Mouse (Mus musculus) neural tube, embryonic 10.5 days (tissue): ENCODE results near the gene Tbxas1.
A peak's percentile ranks its signal among the peaks of the same experiment; 100 is the strongest.

ENCODE experiments used
- DNase-seq: peaks from one replicate; pipeline ENCODE4 v3.0.0-alpha.2; 2017; ENCODE audit warnings: low spot score; ENCODE audit errors: extremely low spot score

Gene Tbxas1

GRCm38 (mm10) chr6:39050836-39051235 lies 175.6 kb downstream of the Tbxas1 start:
- DNase-seq: no peak

- DNase-seq: no peak
Observed at GRCm38 (mm10) chr6:39051799-39052556, 176.8 kb downstream of the Tbxas1 start.

- DNase-seq: no peak
Observed at GRCm38 (mm10) chr6:39052636-39053035, 177.4 kb downstream of the Tbxas1 start.

- DNase-seq: no peak
Observed at GRCm38 (mm10) chr6:39054206-39054864, 179.1 kb downstream of the Tbxas1 start.

GRCm38 (mm10) chr6:39054878-39055508 lies 179.8 kb downstream of the Tbxas1 start:
- DNase-seq: no peak

DNA sequence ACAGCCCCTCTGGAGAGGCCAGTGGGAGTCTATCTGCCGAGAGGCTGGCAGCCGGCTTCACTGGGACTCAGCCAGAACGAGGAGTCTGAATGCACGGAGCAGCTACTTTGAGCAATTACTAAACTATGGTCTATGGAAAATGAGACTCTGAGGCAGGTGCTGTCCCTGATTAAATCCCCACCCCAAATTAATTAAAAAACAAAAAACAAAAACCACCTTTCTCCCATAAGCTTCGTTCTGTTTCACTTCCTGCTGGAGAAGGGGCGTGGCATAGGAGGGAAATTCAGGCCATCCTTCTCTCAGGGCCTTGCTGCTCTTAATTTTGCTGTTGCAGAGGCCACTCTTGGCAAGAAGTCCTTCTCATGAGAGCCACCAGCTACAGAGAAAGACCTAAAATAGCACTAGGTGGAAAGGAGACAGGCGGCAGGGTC lies 180.6 kb downstream of the Tbxas1 start:
- DNase-seq: no peak

DNA sequence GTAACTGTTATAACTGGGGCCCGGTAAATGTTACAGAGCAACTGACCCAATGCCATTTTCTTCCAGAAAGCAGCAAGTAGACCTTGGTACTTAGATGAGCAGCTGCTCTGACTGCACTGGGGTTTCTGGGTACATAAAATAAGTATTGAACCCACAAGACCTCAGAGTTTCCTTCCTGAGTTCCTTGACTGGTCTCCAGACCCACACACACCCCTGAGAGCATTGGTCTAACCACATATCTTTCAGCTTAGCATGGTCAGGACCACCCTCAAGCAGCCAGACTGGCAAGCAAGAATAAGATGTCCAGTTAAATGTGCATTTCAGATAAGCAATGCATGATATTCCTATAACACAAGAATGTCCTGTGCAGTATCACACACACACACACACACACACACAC lies 182.0 kb downstream of the Tbxas1 start:
- DNase-seq: no peak

DNA sequence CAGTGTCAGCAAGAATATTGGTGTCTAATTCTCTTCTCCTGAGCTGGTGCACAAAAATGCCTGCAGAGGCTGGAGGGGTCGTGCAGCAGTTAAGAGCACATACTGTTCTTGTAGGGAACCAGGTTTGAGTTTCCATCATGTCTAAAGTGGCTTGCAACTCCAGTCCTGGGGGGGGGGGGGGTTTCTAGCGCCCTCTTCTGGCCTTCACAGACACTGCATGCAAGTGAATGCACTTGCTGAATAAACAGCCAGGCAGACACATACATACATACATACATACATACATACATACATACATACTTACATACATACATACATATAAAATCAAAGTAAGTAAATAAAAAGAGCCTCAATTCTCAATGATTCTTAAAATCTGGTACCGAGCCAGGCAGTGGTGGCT lies 183.2 kb downstream of the Tbxas1 start:
- DNase-seq: peak; percentile 38

- DNase-seq: no peak
Observed at GRCm38 (mm10) chr6:39058936-39059335, 183.7 kb downstream of the Tbxas1 start.

GRCm38 (mm10) chr6:39059547-39060497 lies 184.6 kb downstream of the Tbxas1 start:
- no peak for DNase-seq

DNA sequence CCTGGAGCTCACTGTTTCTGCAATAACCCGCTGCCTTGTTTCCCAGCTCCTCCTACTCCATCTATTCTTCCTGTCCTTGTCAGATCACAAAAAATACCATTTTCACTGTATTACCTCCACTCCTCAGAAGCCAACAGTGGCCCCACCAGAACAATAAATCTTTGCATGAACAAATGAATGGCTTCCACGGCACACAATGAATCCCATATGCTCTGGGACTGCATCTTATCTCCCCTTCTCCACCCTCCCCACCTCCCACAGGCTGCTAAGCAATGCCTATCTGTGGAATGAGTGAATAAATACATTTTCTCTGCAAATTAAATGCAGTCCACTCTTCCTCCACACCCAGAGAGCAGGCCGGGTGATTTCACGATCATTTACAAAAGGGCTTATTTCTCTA lies 186.0 kb downstream of the Tbxas1 start:
- no peak for DNase-seq

DNA sequence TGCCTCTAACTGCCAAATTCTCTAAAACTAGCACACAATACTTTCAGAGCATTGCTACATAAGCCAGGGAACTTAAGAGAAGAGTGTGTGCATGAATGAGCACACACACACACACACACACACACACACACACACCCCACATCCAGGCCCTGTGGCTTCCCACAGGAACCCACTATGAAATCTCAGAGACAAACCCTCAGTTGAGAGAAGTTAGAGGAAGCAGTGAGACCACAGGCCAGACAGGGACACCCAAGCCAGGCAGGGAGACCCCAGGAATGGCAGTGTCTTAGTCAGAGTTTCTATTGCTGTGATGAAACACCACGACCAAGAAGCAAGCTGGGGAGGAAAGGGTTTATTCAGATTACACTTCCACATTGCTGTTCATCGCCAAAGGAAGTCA lies 188.3 kb downstream of the Tbxas1 start:
- DNase-seq: no peak

GRCm38 (mm10) chr6:39066935-39067578 lies 191.9 kb downstream of the Tbxas1 start:
- DNase-seq: peak; percentile 82

DNA sequence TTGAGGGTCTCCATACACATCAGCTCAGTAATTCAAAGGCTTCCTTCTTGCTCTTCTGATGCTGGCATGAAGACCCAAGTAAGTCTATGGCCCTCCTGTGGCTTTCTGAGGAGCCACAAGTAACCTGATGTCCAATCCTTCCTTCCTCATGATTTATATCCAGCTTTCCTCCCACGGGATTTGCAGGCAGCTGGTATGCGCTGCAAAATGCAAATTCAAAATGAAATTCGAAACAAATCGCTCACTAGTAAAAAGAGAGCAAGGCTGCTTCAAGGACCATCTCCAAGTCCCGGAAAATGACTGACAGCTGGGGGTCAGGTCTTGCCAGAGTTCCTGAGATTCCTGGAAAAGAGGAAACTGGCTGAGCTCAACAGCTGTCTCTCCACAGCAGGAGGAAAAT lies 197.5 kb downstream of the Tbxas1 start:
- DNase-seq: no peak

DNA sequence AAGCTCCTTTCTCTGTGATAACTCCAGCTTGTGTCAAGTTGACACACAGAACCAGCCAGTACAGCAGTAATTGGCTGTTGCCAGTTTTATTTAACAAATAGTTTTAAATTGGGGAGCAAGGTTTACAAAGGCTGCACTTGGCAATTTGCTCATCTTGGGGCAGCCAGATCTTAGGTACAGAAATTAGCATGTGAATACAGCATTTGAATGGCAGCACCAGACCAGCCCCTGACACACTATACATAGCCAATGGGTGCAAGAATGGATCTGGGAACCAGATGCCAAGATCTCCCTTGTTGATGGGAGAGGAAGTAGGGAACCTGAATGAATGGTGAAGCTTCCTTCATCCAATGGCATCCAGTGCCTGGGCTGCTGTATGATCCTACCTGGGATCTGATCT lies 199.0 kb downstream of the Tbxas1 start:
- no peak for DNase-seq

DNA sequence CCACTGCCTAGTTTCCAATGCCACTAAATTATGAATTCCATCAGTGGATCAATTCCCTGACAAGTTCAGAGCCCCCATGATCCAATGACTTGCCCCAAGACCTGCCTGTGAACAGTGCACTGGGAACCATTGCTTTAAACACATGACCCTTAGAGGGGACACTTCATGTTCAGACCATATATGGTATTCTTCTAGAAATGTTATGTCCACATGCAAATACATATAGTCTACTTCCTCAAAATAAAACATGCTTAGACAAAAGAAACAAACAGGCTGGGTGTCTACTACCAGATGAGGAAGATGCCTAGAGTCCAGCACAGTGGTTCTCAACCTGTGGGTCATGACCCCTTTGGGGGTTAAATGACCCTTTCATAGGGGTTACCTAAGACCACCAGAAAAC lies 201.3 kb downstream of the Tbxas1 start:
- DNase-seq: no peak

DNA sequence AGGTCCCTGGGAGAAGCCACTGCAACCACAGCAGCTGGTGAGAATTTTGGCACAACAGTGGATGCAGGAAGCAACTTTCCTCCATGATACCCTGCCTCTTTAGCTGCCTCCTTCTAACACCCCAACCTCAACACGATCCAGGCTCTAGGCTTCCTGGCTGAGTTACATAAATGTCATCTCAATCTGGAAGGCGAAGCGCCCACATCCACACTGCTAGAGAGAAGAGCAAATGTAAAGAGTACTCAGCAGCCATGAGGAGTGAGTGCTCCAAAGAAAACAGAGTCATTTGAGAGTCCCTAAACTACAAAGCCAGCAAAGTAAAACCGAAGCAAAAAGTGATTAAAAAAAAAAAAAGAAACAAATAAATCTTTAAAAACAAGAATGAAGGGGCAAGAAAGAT lies 229.4 kb downstream of the Tbxas1 start:
- DNase-seq: no peak

- DNase-seq: no peak
Observed at GRCm38 (mm10) chr6:39106812-39107211, 231.6 kb downstream of the Tbxas1 start.

- DNase-seq: no peak
Observed at GRCm38 (mm10) chr6:39112701-39113100, 237.5 kb downstream of the Tbxas1 start.

DNA sequence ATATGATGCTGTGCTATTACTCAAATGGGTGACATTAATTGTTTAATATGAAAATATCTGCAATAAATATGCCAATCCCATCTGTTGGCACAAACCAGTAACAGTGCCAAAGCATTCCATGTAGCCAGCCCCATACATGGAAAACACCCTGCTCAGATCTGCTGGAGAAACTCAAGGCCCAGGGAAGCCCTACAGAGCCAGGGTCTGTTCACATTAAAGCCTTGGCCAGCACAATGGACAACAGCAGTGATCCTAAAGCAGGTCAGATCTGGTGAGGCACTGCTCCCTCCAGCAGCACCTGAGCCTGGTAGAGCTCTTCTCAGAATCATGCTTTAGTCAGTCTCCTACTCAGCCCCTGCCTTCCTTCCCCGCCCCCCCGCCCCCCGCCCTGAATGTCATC lies 237.9 kb downstream of the Tbxas1 start:
- no peak for DNase-seq

- DNase-seq: no peak
Observed at GRCm38 (mm10) chr6:39115438-39115837, 240.2 kb downstream of the Tbxas1 start.
